Mouse (Mus musculus): Measurements from ENCODE around the gene Etnppl. TPM values are rescaled to one million over a fixed set of nuclear protein-coding genes. Genes with fewer than 3 reads are reported as not detected.
A peak's percentile ranks its signal among the peaks of the same experiment; 100 is the strongest.

Gene Etnppl
- polyA plus RNA-seq, 2 experiments: 0.13 to 0.55 TPM

DNA sequence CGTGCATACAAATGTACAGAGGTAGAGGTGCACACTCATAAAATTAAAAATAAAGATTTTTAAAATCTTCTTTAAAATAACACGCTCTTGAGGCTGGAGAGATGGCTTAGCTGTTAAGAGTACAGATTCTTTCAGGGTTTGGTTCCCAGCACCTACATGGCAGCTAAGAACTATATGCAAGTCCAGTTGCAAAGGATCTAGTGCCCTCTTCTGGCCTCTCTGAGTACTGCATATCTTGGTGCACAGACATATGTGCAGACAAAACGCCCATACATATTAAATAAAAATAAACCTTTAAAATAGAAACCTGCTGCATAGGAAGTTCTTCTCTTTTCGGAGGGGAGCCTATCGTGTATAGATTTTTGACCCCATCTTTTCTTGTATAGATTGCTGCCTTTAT, 11.1 kb downstream of the Etnppl start:
- Histone ChIP-seq H3K27me3 (ENCODE audit: control insufficient read depth, insufficient read depth, low read length) (no peaks in the 10 kb centered on the region), H3K36me3 (ENCODE audit: control insufficient read depth, insufficient read depth, low read length) (no peaks in the 10 kb centered on the region), H3K4me3 (replicated peaks; ENCODE audit: low read length) (no peak overlapping the region), H3K9ac (ENCODE audit: low read depth, low read length, severe bottlenecking) (no peak overlapping the region), H3K4me1 (ENCODE audit: control insufficient read depth, insufficient read depth, low read length) (no peaks in the 10 kb centered on the region), H3K4me2 (replicated peaks; ENCODE audit: low read depth, low read length, severe bottlenecking) (no peak overlapping the region), H3K27ac (replicated peaks; ENCODE audit: low read depth, low read length) (no peak overlapping the region), H3K9me3 (ENCODE audit: control insufficient read depth, low read length) (no peaks in the 10 kb centered on the region)
- no peak for TF ChIP-seq POLR2A (IDR thresholded peaks at IDR 0.05; ENCODE audit: borderline replicate concordance, extremely low read depth, insufficient read depth, insufficient read length)
- ATAC-seq (ENCODE audit: low FRiP score, low read depth) (no peak), DNase-seq (ENCODE audit: low spot score) (no peak)
- 92% methylated on average over 5 of the region's 5 CpGs for WGBS

DNA sequence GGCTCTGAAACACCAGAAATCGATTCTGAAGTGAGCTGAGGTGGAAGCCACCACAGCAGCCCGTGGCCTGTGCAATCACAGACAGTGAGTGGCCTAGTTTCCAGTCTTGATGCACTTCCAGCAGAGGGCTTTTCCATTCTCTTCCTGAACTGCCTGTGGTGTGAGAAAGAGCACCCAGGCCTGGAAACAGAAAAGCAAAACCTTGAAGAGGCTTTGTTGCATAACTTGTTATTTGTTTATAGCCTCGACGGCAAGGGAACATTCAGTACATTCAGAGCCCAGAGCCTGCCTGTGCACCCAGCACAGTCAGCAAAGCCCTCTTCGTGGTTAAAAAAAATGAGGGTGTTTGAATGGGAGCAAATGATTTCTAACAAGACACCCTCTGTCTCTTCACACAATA, 16.6 kb downstream of the Etnppl start:
- Histone ChIP-seq H3K9me3 (ENCODE audit: control insufficient read depth, low read length) (no peaks in the 10 kb centered on the region), H3K4me2 (replicated peaks; ENCODE audit: low read depth, low read length, severe bottlenecking) (no peak overlapping the region), H3K4me3 (replicated peaks; ENCODE audit: low read length) (no peak overlapping the region), H3K27me3 (ENCODE audit: control insufficient read depth, insufficient read depth, low read length) (no peaks in the 10 kb centered on the region), H3K27ac (replicated peaks; ENCODE audit: low read depth, low read length) (no peak overlapping the region), H3K4me1 (ENCODE audit: control insufficient read depth, insufficient read depth, low read length) (no peaks in the 10 kb centered on the region), H3K9ac (ENCODE audit: low read depth, low read length, severe bottlenecking) (no peak overlapping the region), H3K36me3 (ENCODE audit: control insufficient read depth, insufficient read depth, low read length) (no peaks in the 10 kb centered on the region)
- no peak for DNase-seq (ENCODE audit: low spot score)
- no peak for TF ChIP-seq POLR2A (IDR thresholded peaks at IDR 0.05; ENCODE audit: borderline replicate concordance, extremely low read depth, insufficient read depth, insufficient read length)
- no peak for ATAC-seq (ENCODE audit: low FRiP score, low read depth)
- WGBS: 75% methylated on average over 5 of the region's 5 CpGs

DNA sequence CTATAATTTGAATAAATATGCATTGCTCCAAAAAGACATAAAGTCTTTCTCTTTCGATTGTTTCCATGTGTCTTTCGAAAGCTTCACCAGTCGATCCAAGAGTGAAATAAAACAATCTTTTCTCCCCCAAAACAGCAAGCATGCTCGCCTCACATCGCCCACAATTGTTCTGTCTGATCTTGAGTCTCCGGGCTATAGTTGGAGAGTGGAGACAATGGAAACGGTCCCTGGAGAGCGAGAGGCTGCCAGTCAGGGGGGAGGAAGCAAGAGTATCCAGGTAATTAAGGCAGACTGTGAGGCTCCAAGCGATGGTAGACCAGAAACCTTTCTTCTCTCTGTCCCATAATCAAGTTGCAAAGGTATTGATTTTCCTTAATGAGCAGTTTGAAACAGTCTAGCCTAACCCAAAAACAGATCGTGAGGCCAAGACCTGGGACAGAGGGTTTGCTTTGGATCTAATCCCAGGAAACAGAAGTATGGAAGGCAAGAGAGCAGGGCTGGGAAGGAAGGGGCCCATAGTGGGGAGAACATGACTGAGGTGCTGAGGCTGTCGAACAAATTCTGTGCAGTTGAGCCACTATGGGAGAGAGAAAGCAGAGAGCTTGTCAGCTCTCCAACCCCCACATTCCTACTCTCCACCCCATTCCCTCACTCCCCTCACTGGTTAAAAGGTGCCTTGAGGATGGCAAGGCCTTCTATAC, 29.0 kb downstream of the Etnppl start:
- peaks cover 17% of the 10 kb centered on the region for H3K4me1 ChIP-seq (ENCODE audit: control insufficient read depth, insufficient read depth, low read length)
- no peak overlapping the region for H3K9ac ChIP-seq (ENCODE audit: low read depth, low read length, severe bottlenecking)
- H3K4me3 ChIP-seq (replicated peaks; ENCODE audit: low read length): no peak overlapping the region
- no peak overlapping the region for H3K4me2 ChIP-seq (replicated peaks; ENCODE audit: low read depth, low read length, severe bottlenecking)
- DNase-seq (ENCODE audit: low spot score): peak; percentile 52
- 67% methylated on average over 11 of the region's 11 CpGs for WGBS
- TF ChIP-seq POLR2A (IDR thresholded peaks at IDR 0.05; ENCODE audit: borderline replicate concordance, extremely low read depth, insufficient read depth, insufficient read length): no peak
- H3K27ac ChIP-seq (replicated peaks; ENCODE audit: low read depth, low read length): no peak overlapping the region; the same call in 1 of the 2 replicates
- no peaks in the 10 kb centered on the region for H3K9me3 ChIP-seq (ENCODE audit: control insufficient read depth, low read length)
- ATAC-seq (ENCODE audit: low FRiP score, low read depth): peak; percentile 34; the same call in 1 of the 2 replicates
- no peaks in the 10 kb centered on the region for H3K27me3 ChIP-seq (ENCODE audit: control insufficient read depth, insufficient read depth, low read length)
- no peaks in the 10 kb centered on the region for H3K36me3 ChIP-seq (ENCODE audit: control insufficient read depth, insufficient read depth, low read length)

DNA sequence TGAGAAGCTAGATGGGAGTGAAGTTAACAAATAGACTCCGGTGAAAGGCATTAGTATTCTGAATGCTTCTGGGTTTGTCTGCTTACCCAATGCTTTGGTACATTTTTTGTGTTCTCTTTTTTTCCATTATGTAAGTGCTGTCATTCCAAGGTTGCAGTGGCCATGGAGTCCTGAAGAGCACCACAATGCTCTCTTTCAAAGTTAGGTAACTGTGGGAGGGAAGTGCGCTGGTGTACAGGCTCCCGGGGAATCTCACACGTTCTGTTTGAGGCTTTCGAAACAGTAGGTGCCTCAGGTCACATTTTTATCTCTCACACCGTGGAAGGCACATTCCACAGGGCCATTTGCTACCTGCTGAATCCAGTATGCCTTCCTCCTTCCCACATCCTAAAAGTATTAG, 32.3 kb downstream of the Etnppl start:
- Histone ChIP-seq H3K36me3 (ENCODE audit: control insufficient read depth, insufficient read depth, low read length) (no peaks in the 10 kb centered on the region), H3K4me2 (replicated peaks; ENCODE audit: low read depth, low read length, severe bottlenecking) (no peak overlapping the region), H3K9me3 (ENCODE audit: control insufficient read depth, low read length) (no peaks in the 10 kb centered on the region), H3K27me3 (ENCODE audit: control insufficient read depth, insufficient read depth, low read length) (no peaks in the 10 kb centered on the region), H3K4me3 (replicated peaks; ENCODE audit: low read length) (no peak overlapping the region), H3K9ac (ENCODE audit: low read depth, low read length, severe bottlenecking) (no peak overlapping the region), H3K27ac (replicated peaks; ENCODE audit: low read depth, low read length) (no peak overlapping the region), H3K4me1 (ENCODE audit: control insufficient read depth, insufficient read depth, low read length) (peaks cover 17% of the 10 kb centered on the region)
- TF ChIP-seq POLR2A (IDR thresholded peaks at IDR 0.05; ENCODE audit: borderline replicate concordance, extremely low read depth, insufficient read depth, insufficient read length): no peak
- WGBS: 39% methylated on average over 6 of the region's 6 CpGs
- DNase-seq (ENCODE audit: low spot score): no peak
- no peak for ATAC-seq (ENCODE audit: low FRiP score, low read depth)

DNA sequence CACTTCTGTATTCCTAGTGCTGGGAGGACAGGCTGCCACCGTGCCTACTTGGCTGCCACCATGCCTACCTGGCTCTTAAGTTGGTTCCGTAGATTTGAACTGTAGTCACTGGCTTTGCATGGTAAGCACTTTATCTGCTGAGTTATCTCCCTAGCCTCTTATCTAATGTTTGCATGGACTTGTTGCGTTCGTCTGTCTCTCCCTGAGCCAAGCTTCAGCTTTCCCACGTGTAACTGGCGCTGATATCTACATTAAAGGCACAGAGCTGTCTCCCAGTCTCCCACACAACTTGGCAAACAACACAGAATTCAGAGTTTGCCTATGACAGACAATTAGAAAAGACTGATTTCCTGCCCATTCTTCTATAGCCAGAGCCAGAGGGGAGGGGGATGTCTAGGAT, 43.4 kb downstream of the Etnppl start:
- Histone ChIP-seq H3K4me3 (replicated peaks; ENCODE audit: low read length) (no peak overlapping the region), H3K4me2 (replicated peaks; ENCODE audit: low read depth, low read length, severe bottlenecking) (no peak overlapping the region), H3K27me3 (ENCODE audit: control insufficient read depth, insufficient read depth, low read length) (no peaks in the 10 kb centered on the region), H3K4me1 (ENCODE audit: control insufficient read depth, insufficient read depth, low read length) (no peaks in the 10 kb centered on the region), H3K27ac (replicated peaks; ENCODE audit: low read depth, low read length) (no peak overlapping the region), H3K9ac (ENCODE audit: low read depth, low read length, severe bottlenecking) (no peak overlapping the region), H3K9me3 (ENCODE audit: control insufficient read depth, low read length) (no peaks in the 10 kb centered on the region), H3K36me3 (ENCODE audit: control insufficient read depth, insufficient read depth, low read length) (no peaks in the 10 kb centered on the region)
- DNase-seq (ENCODE audit: low spot score) (no peak), ATAC-seq (ENCODE audit: low FRiP score, low read depth) (no peak)
- WGBS: 86% methylated on average over 6 of the region's 6 CpGs
- TF ChIP-seq POLR2A (IDR thresholded peaks at IDR 0.05; ENCODE audit: borderline replicate concordance, extremely low read depth, insufficient read depth, insufficient read length): no peak
